Mouse (Mus musculus): Measurements from ENCODE around the gene Nrxn3.

DNA sequence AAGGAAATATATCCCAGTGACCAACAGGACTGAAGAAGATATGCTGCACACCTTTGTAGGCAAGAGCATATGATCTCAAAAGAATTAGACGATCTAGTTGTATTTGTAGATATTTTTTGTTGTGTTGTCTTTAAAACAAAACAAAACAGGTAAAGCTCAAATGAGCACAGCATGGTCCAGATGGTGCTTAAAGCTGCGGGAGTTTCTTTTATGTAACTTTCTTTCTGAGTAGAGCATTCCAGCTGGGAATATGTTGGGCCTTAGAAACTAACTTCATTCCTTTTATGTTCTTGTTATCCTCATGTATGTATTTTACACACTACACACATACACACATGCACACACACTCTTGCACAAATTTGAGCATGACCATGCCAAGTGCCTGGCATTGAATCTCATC lies 1545.4 kb downstream of the Nrxn3 start:
- no peak for TF ChIP-seq GATA1 (IDR thresholded peaks at IDR 0.05; ENCODE audit: borderline replicate concordance, low read length)
- TF ChIP-seq FLI1 (IDR thresholded peaks at IDR 0.05; ENCODE audit: low read length) = no peak
